Mouse (Mus musculus): ENCODE data around the gene Gm45713. TPM values are rescaled to one million over a fixed set of nuclear protein-coding genes. Genes with fewer than 3 reads are reported as not detected.

Gm45713 gene
- total RNA-seq, 1 experiment: 0.36 TPM

- DNase-seq (ENCODE audit: low read depth, low spot score): no peak
These were observed 6.1 kb downstream of the Gm45713 start for GRCm38 (mm10) chr7:45129776-45130512.

DNA sequence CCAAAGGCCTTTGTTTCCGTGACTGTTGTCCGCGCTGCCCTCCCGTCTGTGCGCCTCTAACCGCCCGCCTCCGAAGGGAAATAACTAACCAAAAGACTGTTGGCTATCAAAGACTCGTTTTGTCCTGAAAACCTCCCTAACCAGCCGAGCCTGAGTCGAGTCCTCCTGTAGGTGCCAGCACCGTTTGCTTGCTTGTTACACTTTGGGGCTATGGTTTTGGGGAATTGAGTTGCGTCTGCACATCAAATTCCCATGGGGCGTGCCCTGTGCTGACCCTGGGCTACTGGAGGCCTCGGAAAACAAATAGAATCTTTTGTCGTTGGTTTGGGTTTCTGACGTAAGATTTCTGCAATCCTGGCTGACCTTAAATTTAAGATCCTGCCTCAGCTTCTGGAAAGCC lies 6.7 kb downstream of the Gm45713 start:
- Histone ChIP-seq H3K36me3 (ENCODE audit: control insufficient read depth, insufficient read depth, low read length, poor library complexity, severe bottlenecking) (peaks cover 32% of the 10 kb centered on the region), H3K4me3 (ENCODE audit: insufficient read depth in 1 of 2, low read depth in 1 of 2, low read length in 2 of 2, poor library complexity in 1 of 2, severe bottlenecking in 1 of 2) (peak overlapping the region; percentile 70 to 80), H3K4me1 (ENCODE audit: control insufficient read depth in 2 of 2, insufficient read depth in 2 of 2, low read length in 2 of 2, poor library complexity in 1 of 2) (peaks cover 0 to 14% of the 10 kb centered on the region in 2 experiments; a peak in 1 of 4 replicates), H3K9ac (ENCODE audit: insufficient read depth, low read depth, low read length, poor library complexity, severe bottlenecking) (peak overlapping the region; percentile 90), H3K9me3 (ENCODE audit: control insufficient read depth, insufficient read depth, low read depth, low read length) (no peaks in the 10 kb centered on the region), H3K27ac (ENCODE audit: insufficient read depth, low read depth, low read length, poor library complexity, severe bottlenecking) (peak overlapping the region; percentile 72)
- TF ChIP-seq CHD2 (IDR thresholded peaks at IDR 0.05; ENCODE audit: low read depth, low read length): no peak
- no peak for TF ChIP-seq ZC3H11A (IDR thresholded peaks at IDR 0.05; ENCODE audit: borderline replicate concordance, low read depth, low read length)
- TF ChIP-seq ZNF384 (IDR thresholded peaks at IDR 0.05; ENCODE audit: low read depth, low read length): no peak
- no peak for TF ChIP-seq MAFK (IDR thresholded peaks at IDR 0.05; ENCODE audit: insufficient read depth, low read depth, low read length)
- no peak for TF ChIP-seq HCFC1 (IDR thresholded peaks at IDR 0.05; ENCODE audit: borderline replicate concordance, insufficient read depth, low read length)
- DNase-seq (ENCODE audit: low read depth, low spot score): no peak
- in situ Hi-C loops (cut with MboI; ENCODE audit: low sequenced_read_pairs in 2 of 2, unreplicated experiment in 2 of 2): no loop called here

More at GRCm38 (mm10) chr7:45129776-45130512, 6.1 kb downstream of the Gm45713 start:
- Histone ChIP-seq H3K27ac (ENCODE audit: insufficient read depth, low read depth, low read length, poor library complexity, severe bottlenecking) (peak overlapping the region; percentile 72; the same call in 1 of the 2 replicates), H3K9ac (ENCODE audit: insufficient read depth, low read depth, low read length, poor library complexity, severe bottlenecking) (peak overlapping the region; percentile 90; the same call in 1 of the 2 replicates), H3K4me3 (ENCODE audit: insufficient read depth in 1 of 2, low read depth in 1 of 2, low read length in 2 of 2, poor library complexity in 1 of 2, severe bottlenecking in 1 of 2) (peak overlapping the region; percentile 70 to 80), H3K9me3 (ENCODE audit: control insufficient read depth, insufficient read depth, low read depth, low read length) (no peaks in the 10 kb centered on the region), H3K36me3 (ENCODE audit: control insufficient read depth, insufficient read depth, low read length, poor library complexity, severe bottlenecking) (peaks cover 32% of the 10 kb centered on the region), H3K4me1 (ENCODE audit: control insufficient read depth in 2 of 2, insufficient read depth in 2 of 2, low read length in 2 of 2, poor library complexity in 1 of 2) (peaks cover 0 to 14% of the 10 kb centered on the region in 2 experiments; a peak in 1 of 4 replicates)
- TF ChIP-seq ZC3H11A (IDR thresholded peaks at IDR 0.05; ENCODE audit: borderline replicate concordance, low read depth, low read length) (no peak), CHD2 (IDR thresholded peaks at IDR 0.05; ENCODE audit: low read depth, low read length) (no peak), ZNF384 (IDR thresholded peaks at IDR 0.05; ENCODE audit: low read depth, low read length) (no peak)
- in situ Hi-C loops (cut with MboI; ENCODE audit: low sequenced_read_pairs in 2 of 2, unreplicated experiment in 2 of 2): loop anchor here in 1 of 2 experiments (5.0 kb wide), 1 partner anchor 53 kb away; no protein-coding TSS in a partner anchor

GRCm38 (mm10) chr7:45128624-45129246 lies 7.3 kb downstream of the Gm45713 start, which contains the start of gene Rpl13a:
Rpl13a (minus strand) TSS chr7:45128761.
- TF ChIP-seq MAFK (IDR thresholded peaks at IDR 0.05; ENCODE audit: insufficient read depth, low read depth, low read length): 0 out of 2 replicates have a peak, but pooled peaks have one; percentile 6
- TF ChIP-seq ZNF384 (IDR thresholded peaks at IDR 0.05; ENCODE audit: low read depth, low read length): no peak
- TF ChIP-seq CHD2 (IDR thresholded peaks at IDR 0.05; ENCODE audit: low read depth, low read length): peak; percentile 80
- no peak for TF ChIP-seq ZC3H11A (IDR thresholded peaks at IDR 0.05; ENCODE audit: borderline replicate concordance, low read depth, low read length)
- peak; percentile 80 for TF ChIP-seq HCFC1 (IDR thresholded peaks at IDR 0.05; ENCODE audit: borderline replicate concordance, insufficient read depth, low read length)
- no peaks in the 10 kb centered on the region for H3K9me3 ChIP-seq (ENCODE audit: control insufficient read depth, insufficient read depth, low read depth, low read length)
- H3K9ac ChIP-seq (ENCODE audit: insufficient read depth, low read depth, low read length, poor library complexity, severe bottlenecking): peak within 1 kb of the TSS; percentile 100
- H3K27ac ChIP-seq (ENCODE audit: insufficient read depth, low read depth, low read length, poor library complexity, severe bottlenecking): peak within 1 kb of the TSS; percentile 96
- H3K36me3 ChIP-seq (ENCODE audit: control insufficient read depth, insufficient read depth, low read length, poor library complexity, severe bottlenecking): peaks cover 33% of the 10 kb centered on the region
- peak within 1 kb of the TSS; percentile 80 to 99 for H3K4me3 ChIP-seq (ENCODE audit: insufficient read depth in 1 of 2, low read depth in 1 of 2, low read length in 2 of 2, poor library complexity in 1 of 2, severe bottlenecking in 1 of 2)
- DNase-seq (ENCODE audit: low read depth, low spot score): peak; percentile 99
- in situ Hi-C loops (cut with MboI; ENCODE audit: low sequenced_read_pairs in 2 of 2, unreplicated experiment in 2 of 2): no loop called here
- H3K4me1 ChIP-seq (ENCODE audit: control insufficient read depth in 2 of 2, insufficient read depth in 2 of 2, low read length in 2 of 2, poor library complexity in 1 of 2): peaks cover 0 to 11% of the 10 kb centered on the region in 2 experiments; a peak in 1 of 4 replicates

DNA sequence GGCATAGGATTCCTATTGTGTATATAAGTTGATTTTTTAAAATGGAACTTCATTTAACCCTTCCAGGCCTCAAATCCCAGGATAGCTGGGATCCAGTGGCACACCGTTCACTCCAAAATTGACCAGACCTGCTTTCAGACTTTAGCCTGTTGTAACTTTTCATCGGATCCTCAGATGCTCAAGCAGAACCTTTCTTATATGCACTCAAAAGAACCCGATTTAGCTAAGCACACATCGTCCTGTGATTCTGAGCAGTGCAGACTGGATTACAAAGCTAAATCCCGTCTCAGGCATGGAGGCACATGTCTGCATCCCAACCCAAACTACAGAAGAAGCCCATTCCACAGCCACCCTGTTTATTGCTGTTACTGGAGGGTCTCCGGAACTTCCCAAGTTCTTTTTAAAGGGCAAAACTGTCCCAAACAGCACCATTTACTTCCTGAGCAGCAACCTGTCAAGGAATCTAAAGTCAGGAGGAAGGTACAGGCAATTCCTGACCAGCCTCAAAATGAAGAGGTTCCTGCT lies 8.3 kb downstream of the Gm45713 start:
- in situ Hi-C loops (cut with MboI; ENCODE audit: low sequenced_read_pairs in 2 of 2, unreplicated experiment in 2 of 2): no loop called here
- peaks cover 42% of the 10 kb centered on the region for H3K36me3 ChIP-seq (ENCODE audit: control insufficient read depth, insufficient read depth, low read length, poor library complexity, severe bottlenecking)
- peak overlapping the region; percentile 96 for H3K27ac ChIP-seq (ENCODE audit: insufficient read depth, low read depth, low read length, poor library complexity, severe bottlenecking)
- DNase-seq (ENCODE audit: low read depth, low spot score): no peak
- H3K9me3 ChIP-seq (ENCODE audit: control insufficient read depth, insufficient read depth, low read depth, low read length): no peaks in the 10 kb centered on the region
- peak overlapping the region; percentile 80 to 99 for H3K4me3 ChIP-seq (ENCODE audit: insufficient read depth in 1 of 2, low read depth in 1 of 2, low read length in 2 of 2, poor library complexity in 1 of 2, severe bottlenecking in 1 of 2)
- peaks cover 0 to 13% of the 10 kb centered on the region in 2 experiments; a peak in 1 of 4 replicates for H3K4me1 ChIP-seq (ENCODE audit: control insufficient read depth in 2 of 2, insufficient read depth in 2 of 2, low read length in 2 of 2, poor library complexity in 1 of 2)
- TF ChIP-seq CHD2 (IDR thresholded peaks at IDR 0.05; ENCODE audit: low read depth, low read length): no peak
- TF ChIP-seq HCFC1 (IDR thresholded peaks at IDR 0.05; ENCODE audit: borderline replicate concordance, insufficient read depth, low read length): 0 out of 2 replicates have a peak, but pooled peaks have one; percentile 43
- H3K9ac ChIP-seq (ENCODE audit: insufficient read depth, low read depth, low read length, poor library complexity, severe bottlenecking): peak overlapping the region; percentile 100

All from ES-E14 (cell line).